Mouse (Mus musculus) CD4-positive, CD25-positive, alpha-beta regulatory T cell, adult 2 months (primary cell): ENCODE measurements at regions not wholly inside any gene's neighbourhood (a gene's known extent, or its start where the extent isn't known, plus 50 kb on each side); places are given as distances from the start of the nearest gene placed in this dataset.

Experiments
- DNase-seq: peaks from one replicate; pipeline ENCODE4 v3.0.0-alpha.2; 2012; ENCODE audit warnings: low read depth, low spot score

GRCm38 (mm10) chr14:54185265-54185830 lies 68.6 kb downstream of the Dad1 start:
- no peak for DNase-seq

GRCm38 (mm10) chr14:54183873-54184272 lies 70.0 kb downstream of the Dad1 start:
- DNase-seq = no peak

GRCm38 (mm10) chr14:54182838-54183237 lies 71.1 kb downstream of the Dad1 start:
- no peak for DNase-seq

- peak; percentile 49 for DNase-seq
Measured at GRCm38 (mm10) chr14:54181306-54181705, 72.6 kb downstream of the Dad1 start.

- DNase-seq = no peak
Measured at GRCm38 (mm10) chr14:54180754-54181153, 73.2 kb downstream of the Dad1 start.

GRCm38 (mm10) chr14:54180271-54180670 lies 73.6 kb downstream of the Dad1 start:
- DNase-seq = peak; percentile 2

GRCm38 (mm10) chr14:54178856-54179255 lies 75.0 kb downstream of the Dad1 start:
- peak; percentile 51 for DNase-seq

- peak; percentile 36 for DNase-seq
Measured at GRCm38 (mm10) chr14:54176469-54176868, 77.4 kb downstream of the Dad1 start.

- DNase-seq = peak; percentile 54
Measured at GRCm38 (mm10) chr14:54175476-54175875, 78.4 kb downstream of the Dad1 start.

GRCm38 (mm10) chr14:54173316-54173715 lies 80.6 kb downstream of the Dad1 start:
- no peak for DNase-seq

- DNase-seq = peak; percentile 16
Measured at GRCm38 (mm10) chr14:54169254-54169653, 84.7 kb downstream of the Dad1 start.

GRCm38 (mm10) chr14:54168414-54168931 lies 85.4 kb downstream of the Dad1 start:
- peak; percentile 41 for DNase-seq

GRCm38 (mm10) chr14:54166057-54166456 lies 87.8 kb downstream of the Dad1 start:
- no peak for DNase-seq

- DNase-seq = no peak
Measured at GRCm38 (mm10) chr14:54164874-54165273, 89.0 kb downstream of the Dad1 start.

- no peak for DNase-seq
Measured at GRCm38 (mm10) chr14:54161916-54162315, 92.0 kb downstream of the Dad1 start.

- no peak for DNase-seq
Measured at GRCm38 (mm10) chr14:54161206-54161605, 92.7 kb downstream of the Dad1 start.

- DNase-seq = no peak
Measured at GRCm38 (mm10) chr14:54159816-54160215, 94.1 kb downstream of the Dad1 start.

- DNase-seq = no peak
Measured at GRCm38 (mm10) chr14:54158214-54158965, 95.5 kb downstream of the Dad1 start.

GRCm38 (mm10) chr14:54156536-54156935 lies 97.4 kb downstream of the Dad1 start:
- no peak for DNase-seq

GRCm38 (mm10) chr14:54152485-54153235 lies 101.2 kb downstream of the Dad1 start:
- peak; percentile 72 for DNase-seq

GRCm38 (mm10) chr14:54151921-54152320 lies 102.0 kb downstream of the Dad1 start:
- DNase-seq = no peak

GRCm38 (mm10) chr14:54151272-54151671 lies 102.6 kb downstream of the Dad1 start:
- DNase-seq = no peak
